Mouse (Mus musculus) adrenal gland, adult (tissue): ENCODE results near the gene Gm5941.
"Not testable (repeated sequence)": the region's sequence is repeated elsewhere in the genome, so short reads cannot be mapped to it uniquely, and the experiment has no call there.

Experiments
- DNase-seq, 2 experiments: peaks; one replicate each; pipeline ENCODE4 v3.0.0; 2022 to 2023; ENCODE audit warnings: low spot score in 1 of 2; ENCODE audit not compliant: inconsistent age in 2 of 2

Gm5941 gene

GRCm38 (mm10) chrX:92489649-92490048, at the start of gene Gm5941:
Gm5941 (plus strand) TSS chrX:92489949.
- not testable (repeated sequence) for DNase-seq

- DNase-seq, result no peak
These were observed 29.3 kb upstream of the Gm5941 start for GRCm38 (mm10) chrX:92460496-92460895.

GRCm38 (mm10) chrX:92464773-92465172, 25.0 kb upstream of the Gm5941 start:
- no peak for DNase-seq

GRCm38 (mm10) chrX:92498254-92498653, 8.5 kb downstream of the Gm5941 start:
- no peak for DNase-seq

- DNase-seq, result no peak
These were observed 38.1 kb downstream of the Gm5941 start for GRCm38 (mm10) chrX:92527826-92528225.
